Mouse (Mus musculus) layer of hippocampus, adult 9-11 months (tissue): ENCODE results near the gene Dynlt1f.
"Not testable (repeated sequence)": the region's sequence is repeated elsewhere in the genome, so short reads cannot be mapped to it uniquely, and the experiment has no call there.

Experiments used
- DNase-seq: peaks from one replicate; pipeline ENCODE4 v3.0.0; 2022

The Dynlt1f gene

GRCm38 (mm10) chr17:6621976-6622375 is 33.7 kb downstream of the Dynlt1f start:
- DNase-seq = not testable (repeated sequence)

GRCm38 (mm10) chr17:6620730-6621451 is 34.8 kb downstream of the Dynlt1f start:
- not testable (repeated sequence) for DNase-seq

DNA sequence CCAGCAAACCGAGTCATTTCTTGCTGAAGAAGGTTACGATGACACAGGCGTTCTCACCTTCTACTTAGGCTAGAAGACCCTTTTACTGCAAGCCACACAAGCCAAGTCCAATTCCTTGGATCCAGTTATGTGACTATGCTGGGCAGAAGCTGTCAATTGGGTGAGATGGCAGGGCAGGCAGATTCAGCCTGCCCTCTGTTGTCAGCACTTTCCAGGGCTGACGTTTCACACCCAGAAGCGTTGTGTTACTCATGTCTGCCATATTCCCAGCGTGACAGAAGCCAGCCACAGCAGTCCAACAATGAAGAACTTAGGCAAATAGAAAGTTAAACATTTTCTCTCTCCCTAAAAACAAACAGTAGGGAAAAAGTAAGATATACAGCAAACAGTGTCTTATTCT is 35.7 kb downstream of the Dynlt1f start:
- not testable (repeated sequence) for DNase-seq

- DNase-seq = not testable (repeated sequence)
Measured at GRCm38 (mm10) chr17:6619271-6619670, 36.4 kb downstream of the Dynlt1f start.

- not testable (repeated sequence) for DNase-seq
Measured at GRCm38 (mm10) chr17:6617689-6618400, 37.9 kb downstream of the Dynlt1f start.

GRCm38 (mm10) chr17:6616731-6617130 is 39.0 kb downstream of the Dynlt1f start:
- DNase-seq = not testable (repeated sequence)

- DNase-seq = not testable (repeated sequence)
Measured at GRCm38 (mm10) chr17:6614316-6614715, 41.4 kb downstream of the Dynlt1f start.

DNA sequence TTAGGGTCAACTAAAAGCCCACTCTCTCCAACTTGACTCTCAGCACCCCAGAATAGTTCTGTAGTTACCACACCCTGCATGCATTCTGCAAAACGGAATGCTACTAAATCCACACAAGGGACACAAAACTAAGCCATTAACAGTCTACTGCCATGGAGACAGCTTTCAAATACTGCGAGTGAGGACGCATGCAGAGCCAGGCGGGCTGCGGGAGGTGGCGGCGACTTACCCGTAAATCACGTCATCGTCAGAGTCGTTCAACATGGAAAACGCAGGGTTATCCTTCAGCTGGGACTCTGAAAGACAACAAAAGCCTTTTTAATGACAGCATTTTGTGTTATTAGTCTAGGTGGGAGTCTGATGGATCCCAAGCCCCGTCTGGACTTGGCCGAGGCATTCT is 42.2 kb downstream of the Dynlt1f start:
- DNase-seq = not testable (repeated sequence)

DNA sequence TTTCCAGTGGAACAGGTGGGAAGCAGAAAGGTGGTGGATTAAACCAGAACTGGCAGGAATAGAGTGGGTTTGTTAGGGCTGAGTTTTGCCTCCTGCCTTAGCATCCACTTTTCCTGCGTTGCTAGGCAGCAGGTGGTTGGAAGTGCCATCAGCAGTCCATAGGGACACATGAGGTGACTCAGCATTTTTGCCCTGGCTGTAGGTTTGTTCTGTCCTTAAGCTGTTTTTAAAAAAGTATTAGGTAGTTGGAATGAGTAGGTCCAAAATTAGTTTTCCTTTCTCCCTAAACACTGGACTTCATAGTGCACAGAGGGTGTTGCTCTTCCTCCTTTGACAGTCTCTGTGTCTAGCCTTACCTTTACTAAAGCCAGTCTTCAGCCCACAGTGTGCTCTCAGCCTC is 50.4 kb downstream of the Dynlt1f start:
- DNase-seq = not testable (repeated sequence)

- DNase-seq = not testable (repeated sequence)
Measured at GRCm38 (mm10) chr17:6602205-6602604, 53.5 kb downstream of the Dynlt1f start.

DNA sequence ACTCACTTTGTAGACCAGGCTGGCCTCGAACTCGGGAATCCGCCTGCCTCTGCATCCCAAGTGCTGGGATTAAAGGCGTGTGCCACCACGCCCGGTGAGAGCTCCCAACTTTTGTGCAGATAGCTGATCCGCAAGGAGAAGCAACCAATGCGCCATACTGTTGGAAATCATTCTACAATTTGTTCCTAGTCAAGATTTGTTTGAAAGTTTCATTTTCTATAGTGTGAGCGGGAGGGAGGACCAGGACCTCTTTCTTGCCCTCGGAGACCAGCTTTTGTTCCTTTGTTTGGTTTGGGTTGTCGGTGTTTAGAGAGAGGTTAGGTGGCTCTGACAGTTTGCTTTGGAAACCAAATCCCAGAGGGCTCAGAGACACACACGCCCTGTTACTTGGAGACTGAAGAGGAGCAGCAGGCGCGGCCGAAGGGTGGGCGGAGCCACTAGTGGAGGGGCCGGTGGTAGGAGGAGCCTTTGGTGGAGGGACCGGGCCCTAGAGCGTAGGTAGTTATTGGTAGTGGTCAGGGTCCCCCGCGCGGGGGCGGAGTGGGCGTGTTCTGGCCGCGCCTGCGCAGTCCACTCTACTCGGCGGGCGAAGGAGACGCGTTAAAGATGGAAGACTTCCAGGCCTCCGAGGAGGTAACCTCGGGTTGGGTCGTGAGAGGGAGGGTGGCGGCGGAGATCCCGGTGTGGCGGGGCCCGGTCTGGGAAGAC is 54.3 kb downstream of the Dynlt1f start, which contains the start of gene Dynlt1c:
Gene Dynlt1c, plus strand, starts transcription at position 468 of the 708 bp plus-strand sequence.
- peak; percentile 51 for DNase-seq

DNA sequence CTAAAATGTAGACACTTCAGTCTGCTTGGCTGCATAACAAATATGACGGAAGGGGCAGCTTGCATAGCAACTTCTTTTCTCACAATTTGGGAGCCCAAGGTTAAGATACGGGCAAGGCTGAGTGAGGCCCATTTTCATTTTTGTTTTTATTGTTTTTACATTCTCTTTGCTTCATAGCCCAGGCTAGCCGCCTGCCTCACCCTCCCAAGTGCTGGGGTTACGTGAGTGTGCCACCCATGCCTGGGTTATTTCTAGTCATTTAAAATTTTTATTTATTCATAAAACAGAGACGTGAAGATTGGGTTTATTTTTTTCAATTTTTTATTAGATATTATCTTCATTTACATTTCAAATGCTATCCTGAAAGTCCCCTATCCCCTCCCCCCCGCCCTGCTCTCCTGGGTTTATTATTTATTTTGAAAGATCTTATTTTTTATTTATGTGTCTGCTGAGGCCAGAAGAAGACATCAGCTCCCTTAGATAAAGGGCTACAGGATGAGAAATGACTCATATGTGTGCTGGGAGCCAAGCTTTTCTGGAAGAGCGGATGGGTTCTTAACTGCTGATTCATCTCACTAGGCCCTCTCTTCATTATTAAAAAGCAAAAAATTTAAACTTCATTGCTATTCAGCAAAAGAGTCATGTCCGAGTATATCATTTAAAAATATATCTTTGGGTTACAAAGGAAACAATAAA is 55.3 kb downstream of the Dynlt1f start:
- peak; percentile 32 for DNase-seq

DNA sequence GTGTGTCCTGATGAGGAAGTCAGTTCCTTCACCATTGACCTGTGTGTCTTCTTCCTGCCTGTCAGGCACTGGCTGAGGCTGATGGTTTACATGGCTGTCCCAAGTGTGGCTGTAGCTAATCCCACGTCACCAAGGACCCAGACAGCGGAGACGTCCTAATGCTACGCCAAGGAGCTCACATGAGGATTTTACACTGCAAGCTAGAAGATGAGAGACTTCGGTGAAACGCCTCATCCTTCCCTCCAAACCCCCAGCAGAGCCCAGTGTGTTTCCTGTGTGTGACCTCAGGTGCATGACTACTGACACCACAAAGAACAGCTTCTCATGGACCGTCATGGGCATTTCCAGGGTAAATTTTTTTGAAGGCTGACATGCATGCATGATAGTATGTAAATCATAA is 57.3 kb downstream of the Dynlt1f start:
- DNase-seq = not testable (repeated sequence)
